Mouse (Mus musculus): ENCODE data around the gene Reep6. TPM values are rescaled to one million over a fixed set of nuclear protein-coding genes. Genes with fewer than 3 reads are reported as not detected.
A peak's percentile ranks its signal among the peaks of the same experiment; 100 is the strongest.

Reep6 gene
- polyA plus RNA-seq, 1 experiment from 2014 or later, result 61.4 TPM

DNA sequence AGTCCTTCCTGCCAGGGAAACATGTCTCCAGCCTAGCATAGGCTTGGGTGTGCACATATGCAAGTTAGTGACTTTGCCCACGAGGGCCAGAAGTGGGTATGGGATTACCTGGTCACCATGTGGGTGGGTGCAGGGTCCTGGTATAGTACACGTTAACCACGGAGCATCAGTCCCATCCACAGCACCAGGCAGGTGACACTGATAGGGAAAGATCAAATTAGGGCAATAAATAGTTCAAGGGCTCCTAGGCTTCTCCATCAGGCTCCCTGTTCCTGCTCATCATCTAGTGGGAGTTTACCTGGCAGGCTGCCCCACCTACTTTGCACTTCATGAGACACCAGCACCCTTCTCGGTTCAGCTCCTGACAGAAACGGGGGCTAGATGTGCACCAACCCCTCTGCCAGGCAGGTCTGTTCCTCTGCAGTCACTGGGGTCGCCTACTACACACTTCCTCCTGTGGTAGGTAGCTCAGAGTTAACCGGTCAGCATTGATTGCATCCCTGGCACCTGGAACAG is 34.9 kb upstream of the Reep6 start:
- H3K27me3 ChIP-seq (replicated peaks), result peaks cover 36% of the 10 kb centered on the region
- no peaks in the 10 kb centered on the region for H3K9me3 ChIP-seq (replicated peaks)
- peak overlapping the region; percentile 95; the same call in 1 of the 2 replicates for H3K4me3 ChIP-seq
- peaks cover 58% of the 10 kb centered on the region for H3K4me1 ChIP-seq
- H3K4me2 ChIP-seq, result peak overlapping the region; percentile 91; the same call in 1 of the 2 replicates
- H3K27ac ChIP-seq, result peak overlapping the region; percentile 93
- ATAC-seq, result no peak
- H3K36me3 ChIP-seq, result peaks cover 22% of the 10 kb centered on the region
- H3K9ac ChIP-seq, result 0 out of 2 replicates have a peak overlapping the region, but pooled peaks have one; percentile 98
- 31% methylated on average over 7 of the region's 7 CpGs for WGBS (ENCODE audit: insufficient replicate concordance)

DNA sequence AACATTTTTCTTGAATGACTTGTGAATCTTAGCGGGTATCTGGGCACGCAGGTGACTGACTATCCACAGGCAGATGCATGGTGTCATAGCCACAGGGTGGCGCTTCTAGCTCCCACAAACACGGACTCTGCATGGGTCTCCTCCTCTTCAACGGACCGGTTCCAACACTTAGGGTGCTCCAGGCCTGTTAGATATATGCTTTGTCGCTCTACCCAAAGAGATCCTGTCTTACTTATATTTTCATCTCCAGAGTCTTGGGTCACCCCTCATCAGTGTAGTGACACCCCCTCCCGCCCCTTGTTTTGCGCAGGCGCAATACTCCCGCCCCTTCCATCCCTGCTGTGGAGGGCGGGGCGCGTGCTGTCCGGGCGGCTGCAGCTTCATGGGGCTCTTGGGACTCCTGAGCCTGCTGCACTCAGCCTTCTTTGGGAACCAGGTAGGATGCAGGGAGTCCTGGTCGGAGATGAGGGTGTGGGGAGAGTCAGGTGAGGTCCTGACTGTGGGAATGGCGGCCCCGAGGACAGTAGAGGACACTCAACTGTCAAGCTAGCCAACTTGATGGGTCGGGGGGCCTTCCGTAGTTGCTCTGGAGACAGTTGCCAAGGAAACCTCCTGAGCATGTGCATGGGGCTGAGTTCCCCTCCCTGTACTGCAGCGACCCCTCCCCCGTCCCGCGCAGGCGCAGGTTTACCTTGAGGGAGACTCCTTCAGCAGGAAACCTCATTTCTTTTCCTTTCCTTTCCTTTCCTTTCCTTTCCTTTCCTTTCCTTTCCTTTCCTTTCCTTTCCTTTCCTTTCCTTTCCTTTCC is 33.9 kb upstream of the Reep6 start, which contains the start of gene Apc2:
Gene Apc2 (plus strand): TSS at position 360 of the 808 bp plus-strand sequence.
- H3K9ac ChIP-seq, result peak within 1 kb of the TSS; percentile 98; the same call in 1 of the 2 replicates
- H3K4me1 ChIP-seq, result peaks cover 58% of the 10 kb centered on the region
- H3K4me3 ChIP-seq, result peak within 1 kb of the TSS; percentile 33
- no peaks in the 10 kb centered on the region for H3K9me3 ChIP-seq (replicated peaks)
- WGBS (ENCODE audit: insufficient replicate concordance), result 7% methylated on average over 26 of the region's 26 CpGs
- peak; percentile 61 for ATAC-seq
- peak within 1 kb of the TSS; percentile 91 for H3K4me2 ChIP-seq
- peaks cover 22% of the 10 kb centered on the region for H3K36me3 ChIP-seq
- H3K27ac ChIP-seq, result peak within 1 kb of the TSS; percentile 93
- H3K27me3 ChIP-seq (replicated peaks), result peaks cover 46% of the 10 kb centered on the region

DNA sequence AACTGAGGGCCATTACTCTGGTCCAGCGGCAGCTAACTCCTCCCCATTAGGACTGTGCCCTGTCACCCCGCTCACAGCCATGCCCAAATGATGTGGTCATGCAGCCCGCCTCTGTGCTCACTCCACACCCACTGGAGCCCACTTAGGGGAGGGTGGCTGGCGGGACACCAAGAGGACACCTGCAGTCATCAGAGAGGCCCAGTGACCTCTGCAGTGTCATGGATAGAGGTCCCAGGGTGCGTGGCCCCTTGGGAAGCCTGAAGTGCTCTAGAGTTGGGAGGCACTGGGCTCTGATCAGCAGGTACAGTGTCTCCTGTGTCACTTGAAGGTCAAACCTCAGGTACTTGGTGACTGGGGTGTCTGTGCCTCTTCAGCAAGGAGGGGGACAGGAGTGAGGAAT is 32.9 kb upstream of the Reep6 start:
- Histone ChIP-seq H3K4me1 (peaks cover 52% of the 10 kb centered on the region), H3K36me3 (peaks cover 22% of the 10 kb centered on the region), H3K4me3 (no peak overlapping the region), H3K9me3 (replicated peaks) (no peaks in the 10 kb centered on the region), H3K27me3 (replicated peaks) (peaks cover 56% of the 10 kb centered on the region), H3K27ac (no peak overlapping the region), H3K4me2 (no peak overlapping the region), H3K9ac (no peak overlapping the region)
- WGBS (ENCODE audit: insufficient replicate concordance), result 75% methylated on average over 5 of the region's 5 CpGs
- no peak for ATAC-seq

DNA sequence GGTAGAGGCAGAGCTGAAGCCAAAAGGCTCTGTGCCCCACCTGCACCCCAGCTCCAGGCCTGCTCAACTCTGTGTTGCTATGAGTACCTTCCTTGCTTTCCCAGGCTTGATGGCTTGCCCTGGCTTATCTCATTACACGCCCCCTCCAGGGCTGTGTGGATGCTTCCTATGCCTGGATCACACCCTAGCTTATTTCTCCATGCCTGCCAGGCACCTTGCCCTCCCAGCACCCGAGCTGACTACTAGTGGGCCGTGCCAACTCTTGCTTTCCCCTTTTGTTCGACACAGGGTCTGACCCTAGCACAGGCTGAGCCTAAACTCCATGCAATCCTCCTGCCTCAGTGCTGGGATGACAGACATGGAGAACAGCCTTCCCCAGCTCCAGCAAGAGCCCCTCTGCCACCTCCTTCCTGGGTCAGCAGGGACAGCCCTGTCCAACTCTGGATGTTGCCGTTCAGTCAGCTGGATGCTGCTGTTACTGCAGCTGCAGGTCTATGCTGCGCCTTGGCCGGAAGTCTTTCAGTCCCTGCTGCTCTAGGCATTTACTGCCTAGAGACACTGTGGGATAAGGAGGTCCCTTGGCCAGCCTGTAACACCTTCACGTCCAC is 32.1 kb upstream of the Reep6 start:
- WGBS (ENCODE audit: insufficient replicate concordance), result 50% methylated on average over 8 of the region's 8 CpGs
- Histone ChIP-seq H3K27ac (no peak overlapping the region), H3K4me3 (no peak overlapping the region), H3K36me3 (peaks cover 22% of the 10 kb centered on the region), H3K9me3 (replicated peaks) (no peaks in the 10 kb centered on the region), H3K27me3 (replicated peaks) (peaks cover 64% of the 10 kb centered on the region), H3K9ac (no peak overlapping the region), H3K4me2 (no peak overlapping the region), H3K4me1 (peaks cover 54% of the 10 kb centered on the region)
- ATAC-seq, result no peak

DNA sequence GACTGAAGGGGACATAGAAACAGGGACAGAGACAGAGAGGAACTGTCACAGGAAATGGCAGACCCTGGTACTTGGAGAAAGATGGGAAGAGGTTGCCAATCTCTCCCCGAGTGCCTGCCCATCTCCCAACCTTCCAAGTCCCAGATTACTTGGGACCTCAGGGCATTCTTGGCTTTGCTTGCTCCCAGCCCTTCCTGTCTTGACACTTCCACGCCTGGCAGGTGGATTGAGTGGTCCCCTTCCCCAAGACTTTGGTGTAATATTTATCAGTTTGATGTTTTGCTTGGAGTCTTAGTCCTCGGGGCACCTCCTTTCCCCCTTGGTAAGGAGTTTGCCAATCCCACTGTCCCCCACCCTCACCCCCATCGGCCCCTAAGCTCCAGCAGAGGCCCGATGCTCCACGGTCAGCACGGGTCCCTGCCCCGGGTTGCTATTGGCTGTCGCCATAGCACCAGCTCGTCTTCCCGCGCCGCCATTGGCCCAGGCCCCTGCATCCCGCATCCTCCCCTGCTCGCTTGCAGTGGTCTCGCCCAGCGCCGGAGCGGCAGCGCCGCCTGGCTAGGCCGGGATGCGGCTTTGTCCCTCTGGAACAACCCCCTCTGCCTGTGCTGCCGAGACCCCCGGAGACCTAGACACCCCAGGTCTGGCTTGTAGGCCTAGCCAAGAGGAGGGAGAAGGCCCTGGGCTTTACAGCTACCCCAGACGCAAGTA is 31.0 kb upstream of the Reep6 start:
- Histone ChIP-seq H3K36me3 (peaks cover 14% of the 10 kb centered on the region), H3K4me3 (no peak overlapping the region), H3K9ac (no peak overlapping the region), H3K4me1 (peaks cover 46% of the 10 kb centered on the region), H3K9me3 (replicated peaks) (no peaks in the 10 kb centered on the region), H3K27me3 (replicated peaks) (peaks cover 73% of the 10 kb centered on the region), H3K27ac (no peak overlapping the region), H3K4me2 (no peak overlapping the region)
- no peak for ATAC-seq
- 6% methylated on average over 26 of the region's 26 CpGs for WGBS (ENCODE audit: insufficient replicate concordance)

DNA sequence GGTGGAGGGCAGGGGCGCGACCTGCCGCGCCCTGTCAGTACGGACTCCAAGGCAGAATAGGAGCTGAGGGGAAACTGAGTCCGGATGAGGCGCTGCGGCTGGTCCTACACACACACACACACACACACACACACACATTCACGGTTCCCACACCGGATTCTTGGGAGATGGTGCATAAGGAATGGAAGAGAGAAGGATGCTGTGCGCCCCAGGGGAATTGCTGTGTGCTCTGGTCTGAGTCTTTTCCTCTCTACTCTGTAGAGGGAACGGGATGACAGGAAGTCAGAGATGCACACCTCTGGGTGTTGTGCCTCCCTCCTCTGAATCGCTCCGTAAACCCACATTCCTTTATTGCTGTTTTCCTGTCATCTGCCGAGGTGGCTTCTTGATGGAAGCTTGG is 30.5 kb upstream of the Reep6 start:
- WGBS (ENCODE audit: insufficient replicate concordance), result 18% methylated on average over 15 of the region's 15 CpGs
- peaks cover 79% of the 10 kb centered on the region for H3K27me3 ChIP-seq (replicated peaks)
- H3K36me3 ChIP-seq, result peaks cover 9% of the 10 kb centered on the region
- H3K9ac ChIP-seq, result no peak overlapping the region
- H3K27ac ChIP-seq, result no peak overlapping the region
- no peak overlapping the region for H3K4me3 ChIP-seq
- H3K4me1 ChIP-seq, result peaks cover 40% of the 10 kb centered on the region
- no peak overlapping the region for H3K4me2 ChIP-seq
- no peak for ATAC-seq
- H3K9me3 ChIP-seq (replicated peaks), result no peaks in the 10 kb centered on the region

DNA sequence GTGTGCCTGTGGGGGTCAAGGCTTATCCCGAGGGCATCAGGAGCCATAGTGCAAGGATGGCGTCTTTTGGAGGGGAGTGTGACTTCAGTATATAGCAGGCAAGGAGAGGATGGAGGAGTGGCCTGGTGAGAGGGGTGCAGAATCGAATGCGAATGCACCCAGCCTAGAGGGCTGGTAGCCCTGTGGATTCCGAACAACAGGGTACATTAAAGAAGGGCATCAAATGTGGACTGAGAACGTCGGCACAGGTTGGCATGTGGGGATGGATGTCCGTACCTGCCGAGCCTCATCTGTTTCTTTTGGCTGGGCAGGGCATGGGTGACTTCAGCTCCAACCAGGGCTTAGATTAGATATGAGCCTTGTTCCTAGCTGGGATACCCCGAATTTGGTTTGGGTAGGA is 29.9 kb upstream of the Reep6 start:
- peaks cover 84% of the 10 kb centered on the region for H3K27me3 ChIP-seq (replicated peaks)
- peaks cover 40% of the 10 kb centered on the region for H3K4me1 ChIP-seq
- H3K9me3 ChIP-seq (replicated peaks), result no peaks in the 10 kb centered on the region
- WGBS (ENCODE audit: insufficient replicate concordance), result 49% methylated on average over 10 of the region's 10 CpGs
- no peak overlapping the region for H3K4me2 ChIP-seq
- ATAC-seq, result no peak
- peaks cover 3% of the 10 kb centered on the region for H3K36me3 ChIP-seq
- H3K4me3 ChIP-seq, result no peak overlapping the region
- no peak overlapping the region for H3K27ac ChIP-seq
- no peak overlapping the region for H3K9ac ChIP-seq

DNA sequence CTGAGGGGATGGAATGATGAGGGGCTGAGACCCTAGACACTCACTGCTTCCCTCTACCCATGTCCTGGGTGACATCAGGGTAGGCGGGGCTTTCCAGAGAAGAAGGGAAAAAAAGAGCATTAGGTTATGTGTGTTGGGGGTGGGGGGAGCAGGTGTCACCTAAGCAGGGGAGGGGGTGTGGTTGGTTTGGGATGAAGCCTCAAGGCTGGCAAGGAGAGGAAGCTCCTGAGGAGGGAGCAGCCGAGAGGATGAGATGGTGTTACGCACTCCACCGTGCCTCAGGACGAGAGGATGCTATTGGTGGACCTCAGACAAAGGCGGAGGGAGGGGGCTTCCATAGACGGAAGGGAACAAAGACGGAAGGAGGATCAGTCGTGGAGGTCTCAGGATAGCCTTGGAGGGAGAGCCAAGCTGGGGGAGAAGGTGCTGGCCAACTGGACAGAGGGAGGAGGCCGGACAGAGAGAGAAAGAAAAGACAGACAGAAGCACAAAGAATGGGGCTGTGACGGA is 29.0 kb upstream of the Reep6 start:
- Histone ChIP-seq H3K27me3 (replicated peaks) (peaks cover 93% of the 10 kb centered on the region), H3K9me3 (replicated peaks) (no peaks in the 10 kb centered on the region), H3K4me1 (peaks cover 37% of the 10 kb centered on the region), H3K36me3 (no peaks in the 10 kb centered on the region), H3K27ac (no peak overlapping the region), H3K9ac (no peak overlapping the region), H3K4me2 (no peak overlapping the region), H3K4me3 (no peak overlapping the region)
- 31% methylated on average over 11 of the region's 11 CpGs for WGBS (ENCODE audit: insufficient replicate concordance)
- ATAC-seq, result no peak

DNA sequence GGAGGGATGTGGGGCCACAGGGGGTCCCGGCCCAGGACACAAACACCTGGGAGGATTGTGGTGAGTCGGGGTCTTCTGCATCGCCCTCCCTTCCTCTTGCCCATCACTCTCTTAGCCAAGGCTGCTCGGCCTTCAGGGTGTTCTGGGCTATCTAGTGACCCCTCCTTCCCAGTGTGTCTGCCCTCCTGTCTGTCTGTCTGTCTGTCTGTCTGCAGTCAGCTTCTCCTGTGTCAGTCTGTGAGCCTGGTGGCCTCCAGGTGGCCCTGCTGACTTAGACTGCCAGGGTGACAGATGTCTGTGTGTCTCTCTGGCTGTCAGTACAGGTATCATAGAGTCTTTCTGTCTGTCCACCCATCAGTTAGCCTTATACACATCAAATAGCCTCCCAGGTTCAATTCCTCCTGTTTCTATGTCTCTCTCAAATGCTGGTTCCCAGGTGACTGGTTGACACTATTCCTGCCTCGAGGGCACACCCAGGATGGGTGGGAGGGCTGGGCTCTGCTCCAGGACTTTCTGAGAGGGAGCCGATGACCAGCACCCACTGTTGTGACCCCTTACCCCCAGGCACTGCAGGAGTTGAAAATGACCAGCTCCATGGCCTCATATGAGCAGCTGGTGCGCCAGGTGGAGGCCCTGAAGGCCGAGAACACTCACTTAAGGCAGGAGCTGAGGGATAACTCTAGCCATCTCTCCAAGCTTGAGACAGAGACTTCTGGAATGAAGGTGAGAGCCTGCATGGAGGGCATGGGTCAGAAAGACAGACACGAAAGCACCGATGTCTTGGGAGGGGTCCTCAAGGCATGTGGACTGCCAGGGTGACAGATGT is 28.3 kb upstream of the Reep6 start:
- H3K4me2 ChIP-seq, result no peak overlapping the region
- H3K4me1 ChIP-seq, result peaks cover 29% of the 10 kb centered on the region
- H3K27ac ChIP-seq, result no peak overlapping the region
- ATAC-seq, result no peak
- peaks cover 99% of the 10 kb centered on the region for H3K27me3 ChIP-seq (replicated peaks)
- WGBS (ENCODE audit: insufficient replicate concordance), result 61% methylated on average over 10 of the region's 10 CpGs
- no peaks in the 10 kb centered on the region for H3K36me3 ChIP-seq
- no peak overlapping the region for H3K4me3 ChIP-seq
- H3K9ac ChIP-seq, result no peak overlapping the region
- H3K9me3 ChIP-seq (replicated peaks), result no peaks in the 10 kb centered on the region

DNA sequence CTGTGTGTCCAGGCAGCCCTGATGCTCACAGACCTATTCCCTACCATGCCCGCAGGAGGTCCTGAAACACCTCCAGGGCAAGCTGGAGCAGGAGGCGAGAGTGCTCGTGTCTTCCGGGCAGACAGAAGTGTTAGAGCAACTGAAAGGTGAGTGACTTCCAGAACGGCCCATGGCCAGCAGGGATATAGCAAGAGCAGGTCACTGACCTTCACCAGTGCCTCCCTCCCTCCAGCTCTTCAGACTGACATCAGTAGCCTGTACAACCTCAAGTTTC is 27.7 kb upstream of the Reep6 start:
- ATAC-seq, result no peak; the same call in 1 of the 2 replicates
- no peak overlapping the region for H3K4me3 ChIP-seq
- H3K27ac ChIP-seq, result no peak overlapping the region
- no peak overlapping the region for H3K9ac ChIP-seq
- peaks cover 99% of the 10 kb centered on the region for H3K27me3 ChIP-seq (replicated peaks)
- no peaks in the 10 kb centered on the region for H3K9me3 ChIP-seq (replicated peaks)
- peaks cover 24% of the 10 kb centered on the region for H3K4me1 ChIP-seq
- no peak overlapping the region; the same call in 1 of the 2 replicates for H3K4me2 ChIP-seq
- H3K36me3 ChIP-seq, result no peaks in the 10 kb centered on the region
- whole genome bisulfite sequencing (ENCODE audit: insufficient replicate concordance), result 61% methylated on average over 5 of the region's 5 CpGs

DNA sequence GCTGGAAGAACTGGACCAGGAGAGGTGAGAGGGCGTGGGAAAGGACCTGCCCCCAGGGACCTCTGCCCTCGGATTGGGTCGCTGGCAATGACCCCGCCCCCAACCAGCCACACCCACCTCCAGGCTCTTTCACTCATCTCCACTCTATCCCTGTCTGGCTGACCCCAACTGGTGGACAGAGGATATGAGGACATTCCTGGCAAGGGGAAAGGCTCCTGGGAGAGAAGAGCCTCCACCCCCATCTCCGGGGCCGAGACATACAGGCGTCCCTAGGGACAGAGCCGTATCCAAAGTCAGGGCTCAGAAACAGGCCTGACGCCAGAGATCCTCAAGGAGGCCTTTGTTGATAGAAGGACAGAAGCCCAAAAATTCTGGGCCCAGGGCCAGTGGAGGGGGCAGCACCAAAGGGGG is 27.3 kb upstream of the Reep6 start:
- H3K4me1 ChIP-seq, result peaks cover 19% of the 10 kb centered on the region
- no peak overlapping the region; the same call in 1 of the 2 replicates for H3K4me2 ChIP-seq
- ATAC-seq, result peak; percentile 31
- peaks cover 99% of the 10 kb centered on the region for H3K27me3 ChIP-seq (replicated peaks)
- no peak overlapping the region for H3K4me3 ChIP-seq
- H3K9ac ChIP-seq, result no peak overlapping the region
- H3K36me3 ChIP-seq, result no peaks in the 10 kb centered on the region
- WGBS (ENCODE audit: insufficient replicate concordance), result 25% methylated on average over 9 of the region's 9 CpGs
- no peak overlapping the region for H3K27ac ChIP-seq
- no peaks in the 10 kb centered on the region for H3K9me3 ChIP-seq (replicated peaks)
